Mouse (Mus musculus): ENCODE results near the gene Nup85. TPM values are rescaled to one million over a fixed set of nuclear protein-coding genes. Genes with fewer than 3 reads are reported as not detected.

Nup85 gene
- polyA plus RNA-seq, 1 experiment from 2014 or later: 158 TPM

GRCm38 (mm10) chr11:115626824-115627616 lies 62.8 kb downstream of the Nup85 start:
- Histone ChIP-seq H3K4me1 (replicated peaks) (peaks cover 43% of the 10 kb centered on the region), H3K9me3 (replicated peaks) (no peaks in the 10 kb centered on the region), H3K4me3 (replicated peaks) (peak overlapping the region; percentile 79), H3K27me3 (no peaks in the 10 kb centered on the region), H3K9ac (peak overlapping the region; percentile 82), H3K4me2 (peak overlapping the region; percentile 94), H3K36me3 (peaks cover 22% of the 10 kb centered on the region), H3K27ac (peak overlapping the region; percentile 81)
- DNase-seq: no peak
- 40% methylated on average over 11 of the region's 11 CpGs for WGBS (ENCODE audit: insufficient replicate concordance)
- no peak for ATAC-seq (ENCODE audit: low read depth)

GRCm38 (mm10) chr11:115627705-115628464 lies 63.7 kb downstream of the Nup85 start, which contains the start of gene Slc25a19:
Slc25a19 (minus strand) TSS chr11:115628295.
- Histone ChIP-seq H3K9ac (peak within 1 kb of the TSS; percentile 82), H3K27ac (peak within 1 kb of the TSS; percentile 81), H3K9me3 (replicated peaks) (no peaks in the 10 kb centered on the region), H3K36me3 (peaks cover 13% of the 10 kb centered on the region), H3K27me3 (no peaks in the 10 kb centered on the region), H3K4me1 (replicated peaks) (peaks cover 43% of the 10 kb centered on the region), H3K4me3 (replicated peaks) (peak within 1 kb of the TSS; percentile 79), H3K4me2 (peak within 1 kb of the TSS; percentile 94)
- DNase-seq (peak; percentile 99), ATAC-seq (ENCODE audit: low read depth) (peak; percentile 99)
- under 1% methylated on average over 47 of the region's 47 CpGs for WGBS (ENCODE audit: insufficient replicate concordance)

- H3K9me3 ChIP-seq (replicated peaks): no peaks in the 10 kb centered on the region
- WGBS (ENCODE audit: insufficient replicate concordance): 38% methylated on average over 13 of the region's 13 CpGs
- H3K4me2 ChIP-seq: peak overlapping the region; percentile 66
- peak overlapping the region; percentile 79 for H3K4me3 ChIP-seq (replicated peaks)
- H3K4me1 ChIP-seq (replicated peaks): peaks cover 43% of the 10 kb centered on the region
- DNase-seq (no peak), ATAC-seq (ENCODE audit: low read depth) (no peak)
- peaks cover 6% of the 10 kb centered on the region for H3K36me3 ChIP-seq
- no peaks in the 10 kb centered on the region for H3K27me3 ChIP-seq
- H3K27ac ChIP-seq: peak overlapping the region; percentile 71
- peak overlapping the region; percentile 64 for H3K9ac ChIP-seq
Observed at GRCm38 (mm10) chr11:115628465-115629101, 64.3 kb downstream of the Nup85 start.

GRCm38 (mm10) chr11:115629734-115630531 lies 65.7 kb downstream of the Nup85 start:
- ATAC-seq (ENCODE audit: low read depth) (no peak), DNase-seq (no peak)
- Histone ChIP-seq H3K27ac (no peak overlapping the region), H3K9me3 (replicated peaks) (no peaks in the 10 kb centered on the region), H3K9ac (no peak overlapping the region), H3K27me3 (no peaks in the 10 kb centered on the region), H3K4me1 (replicated peaks) (peaks cover 43% of the 10 kb centered on the region), H3K4me3 (replicated peaks) (no peak overlapping the region), H3K4me2 (no peak overlapping the region), H3K36me3 (no peaks in the 10 kb centered on the region)
- WGBS (ENCODE audit: insufficient replicate concordance): 73% methylated on average over 13 of the region's 13 CpGs

- no peak for ATAC-seq (ENCODE audit: low read depth)
- peak overlapping the region; percentile 36; the same call in 1 of the 2 replicates for H3K9ac ChIP-seq
Observed at GRCm38 (mm10) chr11:115630532-115631504, 66.6 kb downstream of the Nup85 start.

GRCm38 (mm10) chr11:115631505-115631890 lies 67.3 kb downstream of the Nup85 start:
- Histone ChIP-seq H3K27me3 (no peaks in the 10 kb centered on the region), H3K4me2 (peak overlapping the region; percentile 38), H3K9ac (peak overlapping the region; percentile 36; the same call in 1 of the 2 replicates), H3K36me3 (no peaks in the 10 kb centered on the region), H3K4me3 (replicated peaks) (no peak overlapping the region), H3K27ac (no peak overlapping the region), H3K4me1 (replicated peaks) (peaks cover 31% of the 10 kb centered on the region), H3K9me3 (replicated peaks) (no peaks in the 10 kb centered on the region)
- no peak for ATAC-seq (ENCODE audit: low read depth)
- 9% methylated on average over 3 of the region's 3 CpGs for WGBS (ENCODE audit: insufficient replicate concordance)
- peak; percentile 45 for DNase-seq

More at GRCm38 (mm10) chr11:115630532-115631504, 66.6 kb downstream of the Nup85 start:
- H3K27ac ChIP-seq: no peak overlapping the region
- peaks cover 38% of the 10 kb centered on the region for H3K4me1 ChIP-seq (replicated peaks)
- H3K4me2 ChIP-seq: peak overlapping the region; percentile 38
- peak; percentile 20 for DNase-seq
- no peak overlapping the region for H3K4me3 ChIP-seq (replicated peaks)
- no peaks in the 10 kb centered on the region for H3K27me3 ChIP-seq
- no peaks in the 10 kb centered on the region for H3K9me3 ChIP-seq (replicated peaks)
- 41% methylated on average over 16 of the region's 16 CpGs for WGBS (ENCODE audit: insufficient replicate concordance)
- no peaks in the 10 kb centered on the region for H3K36me3 ChIP-seq

GRCm38 (mm10) chr11:115632247-115632646 lies 68.0 kb downstream of the Nup85 start:
- H3K27me3 ChIP-seq: no peaks in the 10 kb centered on the region
- peaks cover 24% of the 10 kb centered on the region for H3K4me1 ChIP-seq (replicated peaks)
- no peaks in the 10 kb centered on the region for H3K36me3 ChIP-seq
- ATAC-seq (ENCODE audit: low read depth) (no peak), DNase-seq (no peak)
- no peak overlapping the region for H3K4me2 ChIP-seq
- H3K27ac ChIP-seq: no peak overlapping the region
- H3K9ac ChIP-seq: no peak overlapping the region
- WGBS (ENCODE audit: insufficient replicate concordance): 70% methylated on average over 7 of the region's 7 CpGs
- no peak overlapping the region for H3K4me3 ChIP-seq (replicated peaks)
- H3K9me3 ChIP-seq (replicated peaks): no peaks in the 10 kb centered on the region

GRCm38 (mm10) chr11:115632862-115633261 lies 68.6 kb downstream of the Nup85 start:
- Histone ChIP-seq H3K4me3 (replicated peaks) (no peak overlapping the region), H3K4me2 (no peak overlapping the region), H3K27ac (no peak overlapping the region), H3K9ac (no peak overlapping the region), H3K36me3 (no peaks in the 10 kb centered on the region), H3K27me3 (no peaks in the 10 kb centered on the region), H3K9me3 (replicated peaks) (no peaks in the 10 kb centered on the region), H3K4me1 (replicated peaks) (peaks cover 20% of the 10 kb centered on the region)
- 67% methylated on average over 10 of the region's 10 CpGs for WGBS (ENCODE audit: insufficient replicate concordance)
- no peak for ATAC-seq (ENCODE audit: low read depth)
- no peak for DNase-seq

All from liver, embryonic 13.5 days (tissue).